Mouse (Mus musculus) neutrophil, adult 5-6 weeks (primary cell): ENCODE data around the gene Sgce. TPM values are rescaled to one million over a fixed set of nuclear protein-coding genes. Genes with fewer than 3 reads are reported as not detected.

Experiments
- ATAC-seq: fragments of 151-379, 151-347 bp; 2 replicates; pipeline ENCODE4 v1.8.0; 2017; ENCODE audit warnings: mild to moderate bottlenecking, moderate TSS enrichment; ENCODE audit not compliant: insufficient number of reproducible peaks, poor library complexity, low FRiP score, severe bottlenecking; ENCODE audit errors: extremely low read depth
- total RNA-seq: library from RNA; stranded (forward); fragments of 200-1000 nt; gene quantifications from 2 replicates; pipeline ENCODE4 v1.2.3, GENCODE M21; 2017

The Sgce gene
- total RNA-seq, 1 experiment from 2014 or later: 1.2 TPM

- no peak for ATAC-seq
Observed at GRCm38 (mm10) chr6:4728305-4728704, 18.7 kb downstream of the Sgce start.

GRCm38 (mm10) chr6:4723998-4724757 is 22.8 kb downstream of the Sgce start:
- ATAC-seq: no peak

- no peak for ATAC-seq
Observed at GRCm38 (mm10) chr6:4722739-4723138, 24.3 kb downstream of the Sgce start.

- no peak for ATAC-seq
Observed at GRCm38 (mm10) chr6:4722142-4722541, 24.9 kb downstream of the Sgce start.

GRCm38 (mm10) chr6:4717344-4717743 is 29.7 kb downstream of the Sgce start:
- ATAC-seq: no peak

GRCm38 (mm10) chr6:4716171-4716570 is 30.8 kb downstream of the Sgce start:
- no peak for ATAC-seq

GRCm38 (mm10) chr6:4708971-4709370 is 38.0 kb downstream of the Sgce start:
- ATAC-seq: no peak

GRCm38 (mm10) chr6:4706415-4706814 is 40.6 kb downstream of the Sgce start:
- ATAC-seq: no peak

GRCm38 (mm10) chr6:4703908-4704307 is 43.1 kb downstream of the Sgce start:
- no peak for ATAC-seq

- ATAC-seq: no peak
Observed at GRCm38 (mm10) chr6:4701641-4702040, 45.4 kb downstream of the Sgce start.

GRCm38 (mm10) chr6:4695778-4696177 is 51.2 kb downstream of the Sgce start:
- ATAC-seq: no peak

GRCm38 (mm10) chr6:4694672-4695231 is 52.3 kb downstream of the Sgce start:
- ATAC-seq: no peak

GRCm38 (mm10) chr6:4693544-4693943 is 53.5 kb downstream of the Sgce start:
- ATAC-seq: no peak

- ATAC-seq: no peak
Observed at GRCm38 (mm10) chr6:4690438-4690837, 56.6 kb downstream of the Sgce start.

- ATAC-seq: no peak
Observed at GRCm38 (mm10) chr6:4684706-4685340, 62.2 kb downstream of the Sgce start.

GRCm38 (mm10) chr6:4680576-4680975 is 66.4 kb downstream of the Sgce start:
- ATAC-seq: no peak

GRCm38 (mm10) chr6:4679981-4680380 is 67.0 kb downstream of the Sgce start:
- no peak for ATAC-seq

GRCm38 (mm10) chr6:4677356-4677761 is 69.6 kb downstream of the Sgce start:
- no peak for ATAC-seq

- ATAC-seq: no peak
Observed at GRCm38 (mm10) chr6:4665154-4665553, 81.9 kb downstream of the Sgce start.

GRCm38 (mm10) chr6:4664313-4664712 is 82.7 kb downstream of the Sgce start:
- ATAC-seq: no peak
